Mouse (Mus musculus): ENCODE measurements around the gene Map3k4.

- TF ChIP-seq POLR2A (IDR thresholded peaks at IDR 0.05; ENCODE audit: insufficient read length, low read depth) (no peak), USF1 (IDR thresholded peaks at IDR 0.05; ENCODE audit: low read depth) (no peak), SRF (IDR thresholded peaks at IDR 0.05; ENCODE audit: control insufficient read depth, insufficient read length, low read depth) (no peak), TCF12 (IDR thresholded peaks at IDR 0.05; ENCODE audit: insufficient read depth, poor library complexity, severe bottlenecking) (no peak), MAX (IDR thresholded peaks at IDR 0.05; ENCODE audit: low read depth) (no peak), POLR2AphosphoS2 (IDR thresholded peaks at IDR 0.05; ENCODE audit: insufficient read length, low read depth) (no peak), MYOD1 (IDR thresholded peaks at IDR 0.05; ENCODE audit: control insufficient read depth in 1 of 3, insufficient read length in 2 of 3, low read depth in 2 of 3) (no peak), E2F4 (IDR thresholded peaks at IDR 0.05; ENCODE audit: insufficient read depth) (no peak), CEBPB (IDR thresholded peaks at IDR 0.05; ENCODE audit: insufficient read depth, poor library complexity, severe bottlenecking) (no peak), REST (IDR thresholded peaks at IDR 0.05; ENCODE audit: insufficient read depth, insufficient read length) (no peak), MYOG (IDR thresholded peaks at IDR 0.05; ENCODE audit: control insufficient read depth in 1 of 3, insufficient read depth in 1 of 3, insufficient read length in 2 of 3, low read depth in 2 of 3) (no peak), TCF3 (IDR thresholded peaks at IDR 0.05; ENCODE audit: insufficient read length, low read depth) (no peak)
These were observed 56.7 kb downstream of the Map3k4 start for GRCm38 (mm10) chr17:12261887-12262286.

Data from myocyte (in vitro differentiated cells).